Mouse (Mus musculus): ENCODE measurements around the gene Hint1.

DNA sequence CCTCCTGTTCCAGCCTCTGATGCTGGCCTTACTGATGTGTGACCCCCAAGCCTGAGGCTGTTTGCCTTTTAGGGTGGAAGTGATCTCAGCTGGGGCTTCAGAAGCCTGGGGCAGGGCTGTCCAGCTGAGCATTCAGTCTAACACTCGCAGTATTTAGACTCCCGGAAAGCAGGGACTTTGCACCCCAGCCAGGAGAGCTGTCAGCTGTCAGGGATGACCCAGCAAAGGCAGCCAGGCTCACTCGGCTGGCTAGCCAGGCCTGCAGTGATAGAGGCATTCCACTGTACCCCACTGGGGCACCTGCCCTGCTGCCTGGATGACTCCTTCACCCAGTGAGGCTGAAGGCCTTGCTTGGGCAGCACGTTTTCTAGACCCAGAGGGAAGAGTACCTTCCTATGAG is 39.7 kb downstream of the Hint1 start:
- TF ChIP-seq CTCF (IDR thresholded peaks at IDR 0.05; ENCODE audit: control insufficient read depth, insufficient read depth, insufficient read length) (no peak), USF1 (IDR thresholded peaks at IDR 0.05; ENCODE audit: low read depth) (no peak), MYOG (IDR thresholded peaks at IDR 0.05; ENCODE audit: control insufficient read depth, extremely low read depth, insufficient read length) (no peak), CEBPB (IDR thresholded peaks at IDR 0.05; ENCODE audit: low read depth) (no peak), MAX (IDR thresholded peaks at IDR 0.05) (no peak)

Data from C2C12 (cell line).